Mouse (Mus musculus): ENCODE data around the gene Hs3st2.

Hs3st2 gene

DNA sequence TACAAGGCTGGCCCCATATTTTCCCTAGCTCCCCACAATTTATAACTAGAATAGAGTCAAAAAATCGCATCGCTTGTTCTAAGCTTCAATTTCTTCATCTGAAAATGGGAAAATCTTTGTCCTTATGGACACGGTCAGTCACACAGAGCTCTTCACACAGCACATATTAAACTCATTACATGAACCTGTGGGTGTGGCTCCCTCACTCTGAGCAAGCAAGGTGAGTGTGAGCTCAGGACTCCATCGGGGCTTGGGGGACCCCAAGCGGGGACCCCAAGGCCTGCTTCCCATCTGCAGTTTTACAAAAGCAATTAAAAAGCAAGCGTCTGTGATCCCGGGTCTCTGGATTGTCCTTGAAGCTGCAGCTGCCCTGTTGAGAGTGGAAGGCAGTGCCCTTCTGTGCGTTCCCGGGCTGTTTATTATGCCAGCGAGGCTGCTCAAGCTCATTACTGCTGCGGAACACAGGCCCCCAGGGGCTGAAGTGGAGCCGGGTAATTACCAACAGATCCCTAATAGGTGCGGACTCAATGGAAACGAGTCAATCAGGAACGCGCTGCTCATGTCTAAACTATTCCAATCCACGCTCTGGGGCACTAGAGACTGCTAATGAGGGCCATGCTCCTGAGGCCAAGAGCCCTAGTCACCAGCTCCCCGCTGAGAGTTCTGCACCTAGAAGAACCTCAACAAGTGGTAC lies 157.8 kb downstream of the Hs3st2 start:
- no peak for DNase-seq (ENCODE audit: low read depth, low spot score)
